Mouse (Mus musculus) limb, embryonic 11.5 days (tissue): ENCODE measurements around the gene 1700001C02Rik. TPM values are rescaled to one million over a fixed set of nuclear protein-coding genes. Genes with fewer than 3 reads are reported as not detected.

Source experiments
- ATAC-seq: fragments of 200-750 bp; cut with Nextera tagmentation; 2 replicates; pipeline ENCODE4 v1.8.0; 2017; ENCODE audit warnings: low read depth; ENCODE audit not compliant: insufficient number of reproducible peaks, low FRiP score, low TSS enrichment
- DNase-seq: peaks from one replicate; pipeline ENCODE4 v3.0.0-alpha.2; 2015; ENCODE audit warnings: low spot score
- H3K27ac ChIP-seq: fragments of 300-500 bp; sonication (generic); replicated peaks from 2 replicates; pipeline ENCODE4 v1.5.1; 2014; ENCODE audit warnings: low read depth, mild to moderate bottlenecking, low read length
- H3K27me3 ChIP-seq: fragments of 300-500 bp; sonication (generic); 2 replicates; pipeline ENCODE4 v1.6.1; 2014; ENCODE audit warnings: mild to moderate bottlenecking, low read length, mixed read lengths; ENCODE audit not compliant: control insufficient read depth, insufficient read depth
- H3K36me3 ChIP-seq: fragments of 300-500 bp; sonication (generic); 2 replicates; pipeline ENCODE4 v1.6.1; 2014; ENCODE audit warnings: mild to moderate bottlenecking, low read length, moderate library complexity, mixed read lengths; ENCODE audit not compliant: control insufficient read depth, insufficient read depth
- H3K4me1 ChIP-seq: fragments of 300-500 bp; sonication (generic); 2 replicates; pipeline ENCODE4 v1.6.1; 2014; ENCODE audit warnings: low read length, mixed read lengths; ENCODE audit not compliant: control insufficient read depth, insufficient read depth
- H3K4me2 ChIP-seq: fragments of 300-500 bp; sonication (generic); 2 replicates; pipeline ENCODE4 v1.6.1; 2014; ENCODE audit warnings: low read depth, mild to moderate bottlenecking, moderate library complexity; ENCODE audit not compliant: severe bottlenecking
- H3K4me3 ChIP-seq: fragments of 300-500 bp; sonication (generic); 2 replicates; pipeline ENCODE4 v1.5.1; 2014; ENCODE audit warnings: low read depth, low read length
- H3K9ac ChIP-seq: fragments of 300-500 bp; sonication (generic); 2 replicates; pipeline ENCODE4 v1.6.1; 2014; ENCODE audit warnings: mild to moderate bottlenecking, low read length
- H3K9me3 ChIP-seq: fragments of 300-500 bp; sonication (generic); 2 replicates; pipeline ENCODE4 v1.6.1; 2016; ENCODE audit warnings: low read length; ENCODE audit not compliant: control insufficient read depth
- WGBS: fragments of 180-500 bp; shearing (Covaris S2); extraction: QIAGEN DNeasy Blood & Tissue Kit; methylation state at CpG from one replicate; pipeline ENCODE4 v1.1.7; 2014; 5-methylcytosine and 5-hydroxymethylcytosine counted together
- polyA plus RNA-seq: library from polyadenylated mRNA; unstranded; fragments of >200 nt; fragmentation: Nextera tagmentation; extraction: Ambion mirVana; gene quantifications from 2 replicates; pipeline ENCODE4 v1.2.1, GENCODE M21; 2014

The 1700001C02Rik gene
- polyA plus RNA-seq, 1 experiment from 2014 or later: not detected

DNA sequence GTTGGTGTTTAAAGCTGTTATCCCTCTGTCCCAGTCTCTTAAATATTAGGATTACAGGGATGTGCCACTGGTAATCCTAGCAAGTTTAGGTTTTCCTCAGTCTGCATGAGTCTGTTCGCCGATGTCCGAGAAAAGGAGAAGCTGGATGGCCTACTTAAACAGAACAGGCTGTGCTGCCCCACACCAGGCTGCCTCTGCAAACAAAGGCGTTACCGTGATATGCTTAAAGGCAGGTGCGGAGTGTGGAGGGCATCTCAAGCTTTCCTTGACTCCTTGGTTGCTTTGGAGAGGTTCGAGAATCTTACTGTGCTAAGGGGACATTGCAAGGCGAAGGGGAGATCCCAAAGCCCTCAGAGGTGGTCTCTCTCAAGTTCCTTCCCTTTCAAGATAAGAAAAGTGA lies 31.0 kb downstream of the 1700001C02Rik start:
- no peaks in the 10 kb centered on the region for H3K9me3 ChIP-seq
- H3K36me3 ChIP-seq: no peaks in the 10 kb centered on the region
- H3K4me3 ChIP-seq: no peak overlapping the region
- H3K4me1 ChIP-seq: peaks cover 12% of the 10 kb centered on the region
- WGBS: 52% methylated on average over 8 of the region's 8 CpGs
- no peak overlapping the region for H3K4me2 ChIP-seq
- H3K9ac ChIP-seq: no peak overlapping the region
- H3K27me3 ChIP-seq: no peaks in the 10 kb centered on the region
- ATAC-seq (no peak), DNase-seq (peak; percentile 53)
- H3K27ac ChIP-seq: peak overlapping the region; percentile 70

DNA sequence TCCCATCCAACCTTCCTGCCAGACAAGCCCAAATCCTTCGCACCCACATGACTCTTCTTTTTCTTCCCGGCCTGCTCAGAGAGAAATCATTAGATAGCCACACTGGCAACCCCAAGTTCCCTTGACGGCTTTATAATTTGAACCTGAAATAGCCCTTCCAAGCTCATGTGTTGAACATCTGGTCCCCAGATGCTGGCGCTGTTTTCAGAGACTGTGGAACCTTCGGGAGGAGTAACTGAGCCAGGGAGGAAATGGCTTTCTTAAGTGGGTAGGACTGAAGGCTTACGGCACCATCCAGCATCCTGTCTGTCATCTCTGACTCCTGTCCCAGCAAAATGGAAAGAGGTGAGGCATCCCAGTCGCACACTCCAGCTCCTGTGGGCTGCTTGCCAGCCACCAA lies 31.5 kb downstream of the 1700001C02Rik start:
- peak; percentile 44; the same call in 1 of the 2 replicates for ATAC-seq
- no peak overlapping the region for H3K4me2 ChIP-seq
- H3K9ac ChIP-seq: no peak overlapping the region
- H3K27me3 ChIP-seq: no peaks in the 10 kb centered on the region
- H3K4me3 ChIP-seq: no peak overlapping the region
- no peaks in the 10 kb centered on the region for H3K36me3 ChIP-seq
- WGBS: 16% methylated on average over 7 of the region's 7 CpGs
- peaks cover 12% of the 10 kb centered on the region for H3K4me1 ChIP-seq
- H3K9me3 ChIP-seq: no peaks in the 10 kb centered on the region
- peak; percentile 88 for DNase-seq
- H3K27ac ChIP-seq: peak overlapping the region; percentile 70

DNA sequence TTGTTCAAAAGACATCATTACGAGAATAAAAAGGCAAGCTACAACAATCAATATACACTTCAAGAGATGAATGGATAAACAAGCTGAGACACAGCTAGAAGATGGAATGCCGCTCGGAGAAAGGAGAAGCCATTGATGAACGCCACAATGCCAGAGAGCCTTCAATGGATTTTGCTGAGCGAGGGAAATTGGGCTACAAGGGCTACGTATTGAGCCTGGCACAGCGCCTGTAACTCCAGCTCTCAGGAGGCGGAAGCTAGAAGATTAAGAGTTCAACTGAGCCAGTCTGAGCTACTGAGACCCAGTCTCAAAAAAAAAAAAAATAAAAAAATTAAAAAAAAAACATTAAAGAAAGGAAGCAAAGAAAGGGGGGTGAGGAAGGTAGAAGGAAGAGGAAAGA lies 47.3 kb downstream of the 1700001C02Rik start:
- 93% methylated on average over 8 of the region's 8 CpGs for WGBS
- DNase-seq: no peak
- Histone ChIP-seq H3K4me1 (0 out of 2 replicates have a peak, but pooled peaks cover 4% of the 10 kb centered on the region), H3K9ac (no peak overlapping the region), H3K4me3 (no peak overlapping the region), H3K36me3 (no peaks in the 10 kb centered on the region), H3K9me3 (no peaks in the 10 kb centered on the region), H3K4me2 (no peak overlapping the region), H3K27ac (no peak overlapping the region), H3K27me3 (no peaks in the 10 kb centered on the region)
- ATAC-seq: no peak

DNA sequence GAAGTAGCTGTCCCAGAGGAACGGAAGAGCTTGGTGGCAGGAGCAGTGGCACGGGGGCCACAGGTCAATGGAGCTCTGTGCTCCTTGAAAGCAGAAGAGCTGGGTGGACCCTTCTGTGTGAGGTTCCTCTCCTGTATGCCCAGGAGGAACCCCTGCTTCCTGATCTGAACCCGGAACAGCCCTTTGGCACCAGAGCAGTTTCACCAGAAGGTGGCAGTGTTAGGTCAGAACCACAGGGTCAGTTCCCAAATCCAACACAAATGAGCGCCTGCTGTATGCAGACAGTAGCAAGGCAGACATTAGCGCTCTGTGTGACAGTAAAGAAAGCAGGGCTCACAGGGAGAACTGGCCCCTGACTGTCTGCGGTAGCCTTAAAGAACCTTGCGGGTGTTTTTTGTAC lies 50.5 kb downstream of the 1700001C02Rik start:
- DNase-seq (peak; percentile 49), ATAC-seq (no peak)
- Histone ChIP-seq H3K27me3 (no peaks in the 10 kb centered on the region), H3K36me3 (no peaks in the 10 kb centered on the region), H3K4me3 (no peak overlapping the region), H3K4me1 (no peaks in the 10 kb centered on the region; the same call in 1 of the 2 replicates), H3K4me2 (no peak overlapping the region), H3K27ac (no peak overlapping the region), H3K9ac (no peak overlapping the region), H3K9me3 (no peaks in the 10 kb centered on the region)
- 56% methylated on average over 7 of the region's 7 CpGs for WGBS

DNA sequence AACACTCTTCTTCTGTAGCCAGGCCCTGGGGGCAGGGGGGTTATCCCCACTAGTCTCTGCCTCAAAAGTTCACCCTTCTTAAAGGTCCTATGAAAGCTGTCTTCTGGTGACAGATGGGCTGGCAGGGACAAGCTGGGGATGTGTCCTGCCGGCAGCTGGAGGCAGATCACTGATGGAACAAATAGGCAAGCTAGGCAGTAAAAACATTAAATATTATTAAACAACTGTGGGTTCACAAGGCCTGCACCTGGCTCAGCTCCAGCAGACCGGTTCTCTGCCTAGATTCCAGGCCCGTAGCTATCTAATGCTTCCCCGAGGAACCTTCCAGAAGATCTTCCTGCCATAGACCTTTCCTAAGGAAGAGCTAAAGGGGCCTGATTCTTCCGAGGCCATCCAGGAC lies 52.3 kb downstream of the 1700001C02Rik start:
- no peaks in the 10 kb centered on the region for H3K9me3 ChIP-seq
- no peaks in the 10 kb centered on the region for H3K36me3 ChIP-seq
- H3K4me2 ChIP-seq: no peak overlapping the region
- H3K9ac ChIP-seq: no peak overlapping the region
- no peak for DNase-seq
- H3K4me1 ChIP-seq: no peaks in the 10 kb centered on the region; the same call in 1 of the 2 replicates
- H3K27ac ChIP-seq: no peak overlapping the region
- no peaks in the 10 kb centered on the region for H3K27me3 ChIP-seq
- ATAC-seq: no peak
- 75% methylated on average over 5 of the region's 5 CpGs for WGBS
- H3K4me3 ChIP-seq: no peak overlapping the region

DNA sequence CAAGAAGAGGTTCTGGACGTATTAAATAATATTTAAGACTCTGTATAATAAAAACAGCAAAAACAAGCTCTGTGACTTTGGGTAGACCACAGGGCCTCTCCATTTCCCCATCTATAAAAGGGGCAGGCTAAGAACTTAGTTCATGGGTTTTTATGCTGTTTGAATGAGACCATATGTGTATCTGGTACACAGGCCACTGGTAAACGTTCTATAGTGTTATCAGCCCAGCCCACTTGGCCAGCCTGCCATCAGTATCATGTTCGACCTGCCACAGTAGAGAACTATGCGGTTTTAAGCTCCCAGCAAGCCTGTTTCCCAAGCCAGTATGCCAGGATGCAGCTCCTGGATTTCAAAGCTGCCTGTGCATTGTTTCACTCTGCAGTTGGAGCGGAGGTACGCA lies 52.7 kb downstream of the 1700001C02Rik start:
- H3K27ac ChIP-seq: no peak overlapping the region
- no peaks in the 10 kb centered on the region for H3K9me3 ChIP-seq

DNA sequence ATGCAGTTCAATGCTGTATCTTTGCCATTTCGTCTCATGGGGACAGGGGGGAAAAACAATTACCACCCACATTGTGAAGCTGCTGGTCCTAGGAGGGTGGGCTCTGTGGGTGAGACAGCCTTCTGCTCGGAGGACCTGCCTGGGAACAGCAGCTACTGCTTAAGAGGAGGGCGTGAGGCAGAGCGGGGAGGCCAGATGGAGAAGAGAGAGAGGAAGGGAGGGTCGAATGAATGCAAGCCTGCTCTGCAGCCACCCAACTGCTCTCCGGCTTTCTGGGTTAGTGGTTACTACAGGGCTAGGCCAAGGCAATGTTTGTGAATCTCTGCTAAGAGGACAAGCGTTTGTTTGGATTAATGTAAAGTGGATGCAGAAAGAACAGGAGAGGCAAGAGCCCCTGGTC lies 53.6 kb downstream of the 1700001C02Rik start:
- Histone ChIP-seq H3K9me3 (no peaks in the 10 kb centered on the region), H3K4me1 (no peaks in the 10 kb centered on the region; the same call in none of the 2 replicates), H3K9ac (no peak overlapping the region), H3K4me3 (no peak overlapping the region), H3K4me2 (no peak overlapping the region), H3K27ac (no peak overlapping the region), H3K27me3 (no peaks in the 10 kb centered on the region), H3K36me3 (no peaks in the 10 kb centered on the region)
- 27% methylated on average over 7 of the region's 7 CpGs for WGBS
- no peak for DNase-seq
- ATAC-seq: no peak

More for the DNA sequence above, 52.7 kb downstream of the 1700001C02Rik start:
- H3K4me3 ChIP-seq: no peak overlapping the region
- 72% methylated on average over 6 of the region's 6 CpGs for WGBS
- H3K36me3 ChIP-seq: no peaks in the 10 kb centered on the region
- H3K9ac ChIP-seq: no peak overlapping the region
- DNase-seq (no peak), ATAC-seq (no peak)
- no peaks in the 10 kb centered on the region; the same call in none of the 2 replicates for H3K4me1 ChIP-seq
- H3K27me3 ChIP-seq: no peaks in the 10 kb centered on the region
- H3K4me2 ChIP-seq: no peak overlapping the region

DNA sequence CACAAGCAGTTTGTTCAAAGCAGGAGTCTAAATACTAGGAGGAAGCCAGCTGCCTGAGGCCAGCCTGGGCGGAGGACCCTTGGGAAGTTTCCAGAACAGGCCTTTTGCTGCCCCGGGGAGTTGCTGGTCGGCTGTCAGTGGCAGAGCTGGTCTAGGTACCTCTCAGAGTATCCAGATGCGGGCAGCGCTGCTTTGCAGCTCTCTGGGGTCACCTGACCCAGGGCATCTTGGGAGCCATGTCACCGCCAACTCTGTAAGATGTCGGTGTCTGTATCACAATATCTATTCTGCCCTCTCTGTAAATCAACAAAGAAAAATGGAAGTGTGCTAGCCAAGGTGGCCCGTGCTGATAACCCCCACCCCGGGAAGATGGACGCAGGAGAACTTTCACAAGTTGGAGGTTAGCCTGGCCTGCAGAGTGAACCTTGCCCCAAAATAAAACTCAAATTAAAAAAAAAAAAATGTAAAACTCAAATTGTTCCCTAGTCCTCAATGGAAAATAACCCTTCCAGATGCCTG lies 54.4 kb downstream of the 1700001C02Rik start:
- 83% methylated on average over 10 of the region's 10 CpGs for WGBS

DNA sequence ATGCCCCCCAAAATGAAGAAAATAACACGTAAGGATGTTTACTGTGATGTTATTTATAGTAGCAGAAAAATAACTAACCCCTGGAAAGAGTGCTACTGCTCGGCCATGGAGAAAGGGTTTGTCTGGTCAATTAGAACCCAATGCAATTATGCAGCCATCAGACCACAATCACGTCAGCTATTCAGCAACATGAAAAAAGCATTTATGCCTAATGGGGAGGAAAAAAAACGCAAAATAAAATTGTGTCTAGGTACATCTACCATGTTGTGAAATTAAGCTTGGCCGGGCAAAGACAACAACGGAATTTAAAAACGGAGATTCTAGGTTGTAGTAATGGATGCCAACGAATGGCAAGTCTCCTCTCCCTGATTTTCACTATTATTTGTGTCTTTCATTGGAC lies 56.6 kb downstream of the 1700001C02Rik start:
- 87% methylated on average over 8 of the region's 8 CpGs for WGBS
- no peaks in the 10 kb centered on the region for H3K9me3 ChIP-seq
- H3K9ac ChIP-seq: no peak overlapping the region
- DNase-seq (no peak), ATAC-seq (no peak)
- no peaks in the 10 kb centered on the region for H3K36me3 ChIP-seq
- H3K4me1 ChIP-seq: no peaks in the 10 kb centered on the region; the same call in none of the 2 replicates
- no peak overlapping the region for H3K4me3 ChIP-seq
- H3K27ac ChIP-seq: no peak overlapping the region
- H3K27me3 ChIP-seq: no peaks in the 10 kb centered on the region
- H3K4me2 ChIP-seq: no peak overlapping the region

More for the DNA sequence above, 54.4 kb downstream of the 1700001C02Rik start:
- H3K4me3 ChIP-seq: no peak overlapping the region
- ATAC-seq (no peak), DNase-seq (no peak)
- no peaks in the 10 kb centered on the region for H3K27me3 ChIP-seq
- H3K36me3 ChIP-seq: no peaks in the 10 kb centered on the region
- no peaks in the 10 kb centered on the region for H3K9me3 ChIP-seq
- no peak overlapping the region for H3K4me2 ChIP-seq
- H3K9ac ChIP-seq: no peak overlapping the region
- no peaks in the 10 kb centered on the region; the same call in none of the 2 replicates for H3K4me1 ChIP-seq
- H3K27ac ChIP-seq: no peak overlapping the region
